Mouse (Mus musculus) lung, embryonic 14.5 days (tissue): Measurements from ENCODE around the gene Olfr691. TPM values are rescaled to one million over a fixed set of nuclear protein-coding genes. Genes with fewer than 3 reads are reported as not detected.
"Not testable (repeated sequence)": the region's sequence is repeated elsewhere in the genome, so short reads cannot be mapped to it uniquely, and the experiment has no call there.

ENCODE experiments used
- ATAC-seq: fragments of 200-750 bp; cut with Nextera tagmentation; 2 replicates; pipeline ENCODE4 v1.8.0; 2017; ENCODE audit warnings: mild to moderate bottlenecking, moderate TSS enrichment, moderate library complexity; ENCODE audit not compliant: insufficient read depth
- DNase-seq: peaks from one replicate; pipeline ENCODE4 v3.0.0-alpha.2; 2015
- H3K27ac ChIP-seq: fragments of 300-500 bp; sonication (generic); 2 replicates; pipeline ENCODE4 v1.5.1; 2014; ENCODE audit warnings: low read depth, mild to moderate bottlenecking, moderate library complexity
- H3K27me3 ChIP-seq: fragments of 300-500 bp; sonication (generic); 2 replicates; pipeline ENCODE4 v1.6.1; 2014; ENCODE audit warnings: low read length, control low read depth; ENCODE audit not compliant: insufficient read depth
- H3K36me3 ChIP-seq: fragments of 300-500 bp; sonication (generic); 2 replicates; pipeline ENCODE4 v1.6.1; 2014; ENCODE audit warnings: control low read depth; ENCODE audit not compliant: insufficient read depth
- H3K4me1 ChIP-seq: fragments of 300-500 bp; sonication (generic); 2 replicates; pipeline ENCODE4 v1.6.1; 2014; ENCODE audit warnings: antibody characterized with exemption, control low read depth; ENCODE audit not compliant: insufficient read depth
- H3K4me2 ChIP-seq: fragments of 300-500 bp; sonication (generic); 2 replicates; pipeline ENCODE4 v1.6.1; 2014; ENCODE audit warnings: mild to moderate bottlenecking
- H3K4me3 ChIP-seq: fragments of 300-500 bp; sonication (generic); 2 replicates; pipeline ENCODE4 v1.5.1; 2014; ENCODE audit warnings: low read depth, low read length
- H3K9ac ChIP-seq: fragments of 300-500 bp; sonication (generic); 2 replicates; pipeline ENCODE4 v1.6.1; 2014
- H3K9me3 ChIP-seq: fragments of 300-500 bp; sonication (generic); 2 replicates; pipeline ENCODE4 v1.6.1; 2016; ENCODE audit warnings: low read depth, low read length, control low read depth
- CTCF ChIP-seq: IDR thresholded peaks from 2 replicates; pipeline ENCODE4 v1.5.1; 2016; ENCODE audit warnings: antibody characterized with exemption, low read depth
- WGBS: fragments of 180-500 bp; shearing (Covaris S2); extraction: QIAGEN DNeasy Blood & Tissue Kit; methylation state at CpG from one replicate; pipeline ENCODE4 v1.1.7; 2014; 5-methylcytosine and 5-hydroxymethylcytosine counted together
- polyA plus RNA-seq: library from polyadenylated mRNA; unstranded; fragments of >200 nt; fragmentation: Nextera tagmentation; extraction: Ambion mirVana; gene quantifications from 2 replicates; pipeline ENCODE4 v1.2.1, GENCODE M21; 2014

Gene Olfr691
- polyA plus RNA-seq, 1 experiment from 2014 or later = not detected

DNA sequence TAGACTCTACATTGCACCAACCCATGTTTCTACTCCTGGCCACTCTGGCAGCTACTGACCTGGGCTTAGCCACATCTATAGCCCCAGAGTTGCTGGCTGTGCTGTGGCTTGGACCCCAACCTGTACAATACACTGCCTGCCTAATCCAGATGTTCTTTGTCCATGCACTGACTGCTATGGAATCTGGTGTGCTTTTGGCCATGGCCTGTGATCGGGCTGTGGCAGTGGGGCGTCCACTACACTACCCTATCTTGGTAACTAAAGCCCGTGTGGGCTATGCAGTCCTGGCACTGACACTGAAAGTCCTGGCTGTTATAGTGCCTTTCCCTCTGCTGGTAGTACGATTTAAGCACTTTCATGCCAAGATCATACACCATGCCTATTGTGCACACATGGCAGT is 26.5 kb upstream of the Olfr691 start:
- ATAC-seq = no peak
- no peaks in the 10 kb centered on the region for H3K9me3 ChIP-seq
- no peak for DNase-seq
- H3K9ac ChIP-seq = no peak overlapping the region
- no peak overlapping the region for H3K4me2 ChIP-seq
- no peak for TF ChIP-seq CTCF
- no peaks in the 10 kb centered on the region; the same call in 1 of the 2 replicates for H3K36me3 ChIP-seq
- H3K4me3 ChIP-seq = no peak overlapping the region
- no peaks in the 10 kb centered on the region for H3K27me3 ChIP-seq
- H3K27ac ChIP-seq = no peak overlapping the region
- H3K4me1 ChIP-seq = no peaks in the 10 kb centered on the region
- 92% methylated on average over 4 of the region's 4 CpGs for WGBS

GRCm38 (mm10) chr7:105367930-105368329 is 25.9 kb upstream of the Olfr691 start, which contains the start of gene Olfr692:
Gene Olfr692 (plus strand): TSS chr7:105368230.
- H3K9ac ChIP-seq = no peak within 1 kb of the TSS
- WGBS = 93% methylated on average over 1 of the region's 1 CpGs
- H3K9me3 ChIP-seq = no peaks in the 10 kb centered on the region
- no peaks in the 10 kb centered on the region for H3K4me1 ChIP-seq
- no peak for TF ChIP-seq CTCF
- H3K36me3 ChIP-seq = no peaks in the 10 kb centered on the region; the same call in 1 of the 2 replicates
- H3K27me3 ChIP-seq = no peaks in the 10 kb centered on the region
- no peak within 1 kb of the TSS for H3K4me2 ChIP-seq
- no peak within 1 kb of the TSS for H3K27ac ChIP-seq
- ATAC-seq (no peak), DNase-seq (no peak)
- no peak within 1 kb of the TSS for H3K4me3 ChIP-seq

DNA sequence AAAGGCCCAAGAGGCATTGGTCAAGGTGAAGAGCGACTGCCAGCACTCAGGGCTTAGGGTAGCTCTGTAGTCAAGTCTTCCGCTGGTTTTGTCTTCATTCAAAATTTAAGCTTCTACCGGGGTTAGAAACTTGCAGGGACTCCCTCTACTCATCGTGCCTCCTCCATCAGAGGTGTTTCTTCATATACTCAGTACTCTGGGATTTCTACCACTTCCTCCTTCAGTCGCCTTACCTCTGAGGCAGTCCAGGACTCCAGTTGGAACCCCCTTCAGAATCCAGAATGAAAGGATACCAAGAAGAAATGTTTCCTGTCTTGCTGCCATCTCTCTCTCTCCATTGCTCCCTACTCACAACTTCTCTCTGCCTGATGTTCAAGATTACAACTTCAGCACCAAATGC is 25.2 kb upstream of the Olfr691 start:
- no peaks in the 10 kb centered on the region for H3K4me1 ChIP-seq
- no peak for DNase-seq
- H3K4me2 ChIP-seq = no peak overlapping the region
- TF ChIP-seq CTCF = no peak
- H3K36me3 ChIP-seq = no peaks in the 10 kb centered on the region; the same call in 1 of the 2 replicates
- WGBS = 83% methylated on average over 5 of the region's 5 CpGs
- ATAC-seq = no peak
- no peaks in the 10 kb centered on the region for H3K9me3 ChIP-seq
- H3K9ac ChIP-seq = no peak overlapping the region
- H3K27me3 ChIP-seq = no peaks in the 10 kb centered on the region
- H3K4me3 ChIP-seq = no peak overlapping the region
- H3K27ac ChIP-seq = no peak overlapping the region

DNA sequence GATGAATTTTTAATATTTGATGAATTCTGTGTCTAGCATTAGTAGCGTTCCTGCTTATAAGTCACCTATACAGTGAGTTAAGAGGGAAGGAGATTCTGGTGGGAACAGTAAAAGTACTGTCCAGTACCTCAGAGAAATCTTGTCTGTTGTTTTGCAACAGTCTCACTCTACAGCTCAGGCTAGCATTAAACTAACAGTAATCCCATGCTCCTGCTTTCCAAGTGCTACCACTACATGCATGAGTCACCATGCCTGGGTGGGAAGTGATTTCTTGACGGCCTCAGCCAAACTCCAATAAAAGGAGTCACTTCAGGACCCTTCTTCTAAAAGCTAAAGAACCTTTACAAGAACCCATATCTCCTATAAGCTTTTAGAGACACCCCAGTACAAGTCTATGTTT is 19.6 kb upstream of the Olfr691 start:
- H3K4me1 ChIP-seq = no peaks in the 10 kb centered on the region
- no peak for ATAC-seq
- WGBS = 73% methylated on average over 2 of the region's 2 CpGs

DNA sequence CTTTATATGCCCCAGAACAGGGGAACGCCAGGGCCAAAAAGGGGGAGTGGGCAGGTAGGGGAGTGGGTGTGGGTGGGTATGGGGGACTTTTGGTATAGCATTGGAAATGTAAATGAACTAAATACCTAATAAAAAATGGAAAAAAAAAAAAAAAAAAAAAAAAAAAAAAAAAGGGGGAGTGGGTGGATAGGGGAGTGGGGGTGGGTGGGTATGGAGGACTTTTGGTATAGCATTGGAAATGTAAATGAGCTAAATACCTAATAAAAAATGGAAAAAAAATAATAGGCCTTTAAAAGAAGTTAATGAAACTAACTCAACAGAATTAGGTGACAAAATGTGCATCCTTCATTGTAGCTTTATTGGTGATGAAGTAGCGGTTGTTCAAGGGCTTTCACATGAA is 14.4 kb upstream of the Olfr691 start:
- not testable (repeated sequence) for H3K4me3 ChIP-seq, H3K27ac ChIP-seq, H3K4me1 ChIP-seq, H3K4me2 ChIP-seq, H3K9me3 ChIP-seq, H3K27me3 ChIP-seq, ATAC-seq, H3K36me3 ChIP-seq, H3K9ac ChIP-seq, DNase-seq
- 89% methylated on average over 1 of the region's 2 CpGs for WGBS

More for the DNA sequence above, 19.6 kb upstream of the Olfr691 start:
- Histone ChIP-seq H3K9ac (no peak overlapping the region), H3K36me3 (no peaks in the 10 kb centered on the region), H3K27me3 (no peaks in the 10 kb centered on the region), H3K9me3 (no peaks in the 10 kb centered on the region), H3K4me2 (no peak overlapping the region), H3K27ac (no peak overlapping the region), H3K4me3 (no peak overlapping the region)
- no peak for TF ChIP-seq CTCF
- no peak for DNase-seq

GRCm38 (mm10) chr7:105356064-105356463 is 14.0 kb upstream of the Olfr691 start:
- not testable (repeated sequence) for H3K9ac ChIP-seq, ATAC-seq, H3K4me2 ChIP-seq, H3K27me3 ChIP-seq, H3K36me3 ChIP-seq, H3K9me3 ChIP-seq, H3K27ac ChIP-seq, H3K4me1 ChIP-seq, DNase-seq, H3K4me3 ChIP-seq
- no CpG with 5 or more reads among the region's 5 CpGs for WGBS

GRCm38 (mm10) chr7:105342752-105343151 is 682 bp upstream of the Olfr691 start:
- no peaks in the 10 kb centered on the region for H3K36me3 ChIP-seq
- H3K9me3 ChIP-seq = no peaks in the 10 kb centered on the region
- H3K4me3 ChIP-seq = no peak overlapping the region
- H3K4me2 ChIP-seq = no peak overlapping the region
- DNase-seq (no peak), ATAC-seq (no peak)
- H3K27ac ChIP-seq = no peak overlapping the region
- no peaks in the 10 kb centered on the region for H3K4me1 ChIP-seq
- H3K9ac ChIP-seq = no peak overlapping the region
- TF ChIP-seq CTCF = no peak
- 72% methylated on average over 2 of the region's 2 CpGs for WGBS
- no peaks in the 10 kb centered on the region for H3K27me3 ChIP-seq

- Histone ChIP-seq H3K4me3 (no peak within 1 kb of the TSS), H3K27me3 (no peaks in the 10 kb centered on the region), H3K36me3 (no peaks in the 10 kb centered on the region), H3K4me1 (no peaks in the 10 kb centered on the region), H3K4me2 (no peak within 1 kb of the TSS), H3K27ac (no peak within 1 kb of the TSS), H3K9me3 (no peaks in the 10 kb centered on the region), H3K9ac (no peak within 1 kb of the TSS)
- no peak for TF ChIP-seq CTCF
- WGBS = 83% methylated on average over 1 of the region's 1 CpGs
- no peak for ATAC-seq
- no peak for DNase-seq
Observed at GRCm38 (mm10) chr7:105334004-105334403, 8.1 kb downstream of the Olfr691 start, which contains the start of gene Olfr690. Gene Olfr690 (minus strand): TSS chr7:105334104.
